Mouse (Mus musculus) lung, postnatal 36 days (tissue): Measurements from ENCODE around the gene Tmem176a.
"Not testable (repeated sequence)": the region's sequence is repeated elsewhere in the genome, so short reads cannot be mapped to it uniquely, and the experiment has no call there.

Experiments used
- DNase-seq: peaks from one replicate; pipeline ENCODE4 v3.0.0; 2022; ENCODE audit warnings: mixed read lengths

Tmem176a gene

GRCm38 (mm10) chr6:48842111-48842842 lies 1.6 kb downstream of the Tmem176a start:
- peak; percentile 88 for DNase-seq

- DNase-seq, result no peak
These were observed 4.4 kb downstream of the Tmem176a start for GRCm38 (mm10) chr6:48845086-48845485.

DNA sequence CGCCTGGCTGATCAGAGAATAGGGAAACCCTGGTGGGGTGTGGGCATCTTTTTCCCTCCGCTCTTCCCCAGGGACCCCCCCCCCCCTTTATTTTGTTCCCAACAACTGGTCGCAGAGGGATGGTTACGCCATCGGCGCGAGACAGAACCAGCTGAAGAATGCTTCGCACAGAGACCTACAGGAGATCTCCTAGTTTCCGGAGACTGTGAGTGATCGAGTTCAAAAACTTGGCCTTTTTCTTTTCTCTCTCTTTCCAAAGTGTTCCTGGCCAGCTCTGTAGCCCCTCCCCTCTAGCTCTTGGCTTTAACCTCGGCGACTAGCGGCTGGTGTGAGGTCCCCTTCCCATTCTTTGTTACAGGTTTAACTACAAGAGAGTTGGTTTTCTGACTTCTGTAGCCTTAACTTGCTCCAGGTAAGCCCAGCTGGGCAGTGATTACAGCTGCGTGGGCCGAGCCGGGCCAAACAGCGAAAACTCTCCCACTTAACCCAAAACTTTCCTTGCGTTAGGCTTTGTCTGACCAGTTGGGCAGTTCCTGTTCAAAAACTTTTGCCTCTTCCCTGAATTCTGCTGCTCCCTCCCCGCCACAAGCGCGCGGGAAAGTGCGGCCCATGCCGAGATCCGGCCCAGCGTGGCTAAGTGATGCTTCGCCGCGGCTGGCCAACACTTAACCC lies 11.2 kb downstream of the Tmem176a start:
- peak; percentile 67 for DNase-seq

DNA sequence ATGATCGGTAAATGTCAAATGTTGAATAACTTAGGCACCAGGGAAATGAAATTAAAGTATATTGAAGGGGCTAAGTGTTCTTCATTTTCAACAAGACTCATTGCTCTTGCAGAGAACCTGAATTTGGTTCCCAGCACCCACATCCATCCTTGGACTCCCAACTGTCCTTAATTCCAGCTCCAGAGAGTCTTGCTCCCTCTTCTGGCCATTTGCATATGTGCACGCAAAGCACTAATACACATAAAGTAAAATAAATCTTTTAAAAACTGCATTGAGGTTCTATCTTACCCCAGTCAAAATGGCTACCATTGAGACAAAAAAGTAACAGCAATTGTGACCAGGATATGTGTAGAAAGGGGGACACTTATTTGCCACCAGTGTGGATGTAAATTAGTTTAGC lies 13.4 kb downstream of the Tmem176a start:
- DNase-seq, result no peak

- peak; percentile 84 for DNase-seq
These were observed 17.0 kb downstream of the Tmem176a start for GRCm38 (mm10) chr6:48857613-48858302.

DNA sequence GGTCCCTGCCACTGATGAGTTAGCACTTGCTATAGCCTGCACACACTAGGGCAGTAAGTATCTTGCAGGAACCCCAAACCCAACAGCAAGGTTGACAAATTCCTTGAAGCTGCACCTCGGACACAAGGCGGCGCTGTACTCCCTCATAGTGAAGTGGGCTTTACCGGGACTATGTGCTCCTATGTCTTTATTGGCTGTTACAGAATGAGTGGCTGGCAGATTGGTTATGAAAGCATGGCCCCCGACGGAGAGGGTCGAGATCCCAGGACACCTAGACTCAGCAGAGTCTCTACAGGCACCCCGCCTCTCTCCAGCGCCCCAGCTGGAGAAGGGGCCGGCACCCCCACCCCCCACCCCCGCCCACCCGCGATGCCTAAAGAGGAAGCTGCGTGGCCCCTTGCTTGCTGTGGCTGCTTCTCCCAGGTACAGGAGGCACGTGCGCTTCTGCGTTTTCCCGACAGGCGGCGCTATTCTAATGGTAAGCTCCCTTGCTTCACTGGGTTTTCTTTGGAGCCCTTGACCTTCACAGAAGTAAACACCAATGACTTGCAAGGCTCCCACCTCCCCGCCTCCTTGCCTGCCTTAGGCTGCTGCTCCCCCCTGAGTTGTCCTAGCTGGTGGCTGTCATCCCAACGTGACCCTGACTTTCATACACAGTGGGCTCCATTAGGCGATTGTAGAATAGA lies 19.6 kb downstream of the Tmem176a start:
- DNase-seq, result peak; percentile 80

- no peak for DNase-seq
These were observed 20.1 kb downstream of the Tmem176a start for GRCm38 (mm10) chr6:48860851-48861250.

DNA sequence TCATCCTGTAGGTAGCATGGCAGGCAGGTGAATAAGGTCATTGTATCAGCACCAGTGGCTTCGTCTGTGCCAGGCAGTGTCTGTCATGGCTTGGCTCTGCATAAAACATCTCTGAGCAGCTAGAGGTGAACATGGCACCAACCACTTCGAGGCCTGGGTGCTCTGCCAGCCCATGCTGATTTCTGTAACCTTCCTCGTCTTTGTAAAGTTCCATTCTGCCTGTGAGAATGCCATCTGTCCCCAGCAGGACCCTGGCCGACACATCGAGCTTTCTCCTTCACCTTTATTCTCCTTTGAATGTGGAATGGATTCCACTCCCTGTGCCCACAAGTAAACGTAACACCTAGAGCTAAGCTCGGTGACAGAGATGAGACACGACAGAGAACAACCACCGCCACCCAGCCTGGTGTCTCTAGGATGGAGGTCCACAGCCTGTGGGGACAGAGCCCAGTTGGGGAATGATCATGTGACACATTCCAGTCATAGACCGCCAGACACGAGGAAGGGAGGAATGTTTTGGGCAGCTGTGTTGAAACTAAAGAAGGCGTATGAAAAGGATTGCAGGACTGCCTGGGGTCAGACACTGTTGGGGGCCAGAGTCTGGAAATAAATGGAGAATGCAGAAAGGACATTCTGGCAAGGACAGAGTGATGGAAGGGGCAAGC lies 21.0 kb downstream of the Tmem176a start:
- DNase-seq, result peak; percentile 27

DNA sequence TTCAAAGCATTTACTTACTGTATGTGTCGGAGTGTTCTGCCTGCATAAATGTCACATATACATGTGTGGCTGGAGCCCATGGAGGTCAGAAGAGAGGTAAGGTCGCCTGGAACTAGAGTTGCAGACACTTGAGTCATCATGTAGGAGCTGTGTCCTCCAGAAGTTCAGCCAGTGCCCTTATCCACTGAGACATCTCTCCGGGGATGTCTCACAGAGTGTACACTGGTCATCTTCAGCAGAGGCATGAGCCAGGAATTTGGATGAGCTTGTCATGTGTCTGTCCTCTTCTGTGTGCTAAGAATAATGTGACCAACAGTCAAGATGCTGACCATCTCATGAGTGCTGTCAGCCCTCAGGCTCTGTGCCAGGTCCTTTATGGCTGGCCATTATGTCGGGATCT lies 22.1 kb downstream of the Tmem176a start:
- no peak for DNase-seq

- DNase-seq, result no peak
These were observed 22.8 kb downstream of the Tmem176a start for GRCm38 (mm10) chr6:48863488-48863887.

DNA sequence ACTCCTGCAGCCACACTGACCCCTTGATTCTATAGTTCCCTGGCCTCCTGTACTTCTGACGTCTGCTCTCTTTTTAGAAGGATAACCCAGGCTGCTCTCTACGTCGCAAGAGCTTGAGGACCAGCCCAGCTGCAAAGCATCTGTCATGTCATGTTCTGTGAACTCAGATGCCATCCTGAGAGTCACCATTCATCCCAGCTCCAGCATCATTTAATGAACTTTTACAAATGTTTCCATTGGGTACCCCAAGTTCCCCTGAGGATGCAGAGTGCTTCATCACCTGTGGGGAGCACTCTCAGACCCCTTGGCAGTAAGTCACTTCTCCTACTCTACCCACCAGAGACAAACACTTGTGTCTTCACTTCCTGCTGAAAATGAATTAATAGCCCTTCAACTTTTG lies 23.5 kb downstream of the Tmem176a start:
- DNase-seq, result no peak

GRCm38 (mm10) chr6:48864723-48865122 lies 24.0 kb downstream of the Tmem176a start:
- DNase-seq, result no peak

GRCm38 (mm10) chr6:48865152-48865745 lies 24.5 kb downstream of the Tmem176a start:
- DNase-seq, result no peak

GRCm38 (mm10) chr6:48866355-48866950 lies 25.7 kb downstream of the Tmem176a start:
- not testable (repeated sequence) for DNase-seq

DNA sequence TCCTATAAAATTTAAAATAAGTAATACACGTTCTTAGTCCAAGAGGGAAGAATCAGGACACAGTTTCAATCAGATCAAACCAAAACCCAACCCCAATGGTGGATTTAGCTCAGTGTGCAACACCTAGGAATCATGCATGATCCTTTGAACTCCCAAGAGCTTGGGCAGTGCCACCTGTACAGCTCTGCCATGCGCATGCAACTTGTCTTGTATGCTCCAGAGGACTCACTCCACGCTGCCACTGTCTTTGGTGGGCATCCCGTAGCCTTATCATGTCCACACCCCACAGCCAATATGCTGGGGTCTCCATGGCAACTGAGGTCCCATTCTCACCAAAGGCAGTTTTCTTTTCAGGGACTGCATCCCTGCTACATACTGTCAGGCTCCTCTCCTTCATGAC lies 26.4 kb downstream of the Tmem176a start:
- no peak for DNase-seq

- DNase-seq, result no peak
These were observed 29.1 kb downstream of the Tmem176a start for GRCm38 (mm10) chr6:48869774-48870173.

DNA sequence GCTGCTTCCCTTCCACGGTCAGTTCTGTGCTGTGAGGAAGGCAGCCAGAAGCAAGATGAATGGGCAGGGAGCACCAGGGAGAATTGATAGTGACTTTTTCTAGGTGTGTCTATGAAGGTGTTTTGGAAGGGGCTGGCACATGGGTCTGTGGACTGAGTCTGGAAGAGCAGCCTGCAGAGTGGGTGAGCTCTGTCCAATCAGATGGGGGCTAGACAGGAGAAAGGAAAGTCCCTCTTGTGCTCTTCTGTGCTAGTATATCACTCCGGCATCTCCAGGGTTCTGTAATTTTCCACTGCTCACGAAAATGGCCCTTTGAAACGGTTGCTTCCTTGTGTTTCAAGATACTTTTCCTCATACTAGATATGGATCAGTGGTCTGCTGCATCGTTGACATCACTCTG lies 31.9 kb downstream of the Tmem176a start, which contains the start of gene Aoc1:
Gene Aoc1 (plus strand): TSS at position 301 of the 400 bp plus-strand sequence.
- DNase-seq, result no peak

- no peak for DNase-seq
These were observed 33.9 kb downstream of the Tmem176a start for GRCm38 (mm10) chr6:48874576-48874975.

- DNase-seq, result no peak
These were observed 34.8 kb downstream of the Tmem176a start for GRCm38 (mm10) chr6:48875515-48875914.

DNA sequence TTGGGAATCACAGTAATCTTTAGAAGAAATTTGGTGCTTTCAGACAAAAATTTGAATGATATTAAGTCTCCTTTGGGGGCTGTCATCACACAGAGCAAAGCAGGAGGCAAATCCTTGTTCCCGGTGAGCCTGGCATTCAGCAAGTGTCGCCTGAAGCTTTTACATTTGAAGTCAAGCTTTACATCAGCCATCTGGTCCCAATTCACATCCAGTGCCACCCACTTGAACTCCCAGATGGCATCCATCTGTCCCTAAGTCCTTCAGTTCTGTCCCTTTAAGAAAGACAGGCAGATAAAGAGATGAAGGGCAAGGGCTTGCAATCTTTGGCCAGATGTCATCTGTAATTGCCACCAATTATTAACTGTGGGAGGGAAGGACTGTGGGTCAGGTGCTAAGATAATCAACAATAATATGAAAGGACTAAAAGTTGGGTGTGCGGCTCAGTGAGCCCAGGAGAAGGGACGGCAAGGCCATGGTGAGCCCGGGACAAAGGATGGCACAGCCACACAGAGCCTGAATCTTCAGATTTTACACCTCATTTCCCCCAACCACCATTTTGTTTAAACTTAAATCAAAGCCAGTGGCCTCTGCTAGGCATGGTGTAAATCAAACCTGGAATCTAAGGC lies 35.9 kb downstream of the Tmem176a start:
- no peak for DNase-seq

GRCm38 (mm10) chr6:48894203-48894602 lies 53.5 kb downstream of the Tmem176a start:
- DNase-seq, result no peak
